Mouse (Mus musculus) layer of hippocampus, adult 18-20 months (tissue): Measurements from ENCODE around the gene Slc5a5. TPM values are rescaled to one million over a fixed set of nuclear protein-coding genes. Genes with fewer than 3 reads are reported as not detected.

Source experiments
- DNase-seq, 2 experiments: peaks; one replicate each; pipeline ENCODE4 v3.0.0; 2022; ENCODE audit warnings: low spot score in 2 of 2
- long read RNA-seq: library from polyadenylated mRNA; stranded (forward); transcript quantifications from one replicate; pipeline ENCODE4 v2.0.0, GENCODE M21; 2021
- total RNA-seq, 2 experiments: library from RNA; stranded (reverse); gene quantifications; 2 replicates each; pipeline ENCODE4 v1.2.3; 2021

Slc5a5 gene
- total RNA-seq = 10 to 100 TPM; 11.1 to 12.9 TPM
- long read RNA-seq, partial matches to known transcripts = 24 of 26 reads
- long read RNA-seq, other reads (novel, unspliced or antisense) = 1 of 26 reads

DNA sequence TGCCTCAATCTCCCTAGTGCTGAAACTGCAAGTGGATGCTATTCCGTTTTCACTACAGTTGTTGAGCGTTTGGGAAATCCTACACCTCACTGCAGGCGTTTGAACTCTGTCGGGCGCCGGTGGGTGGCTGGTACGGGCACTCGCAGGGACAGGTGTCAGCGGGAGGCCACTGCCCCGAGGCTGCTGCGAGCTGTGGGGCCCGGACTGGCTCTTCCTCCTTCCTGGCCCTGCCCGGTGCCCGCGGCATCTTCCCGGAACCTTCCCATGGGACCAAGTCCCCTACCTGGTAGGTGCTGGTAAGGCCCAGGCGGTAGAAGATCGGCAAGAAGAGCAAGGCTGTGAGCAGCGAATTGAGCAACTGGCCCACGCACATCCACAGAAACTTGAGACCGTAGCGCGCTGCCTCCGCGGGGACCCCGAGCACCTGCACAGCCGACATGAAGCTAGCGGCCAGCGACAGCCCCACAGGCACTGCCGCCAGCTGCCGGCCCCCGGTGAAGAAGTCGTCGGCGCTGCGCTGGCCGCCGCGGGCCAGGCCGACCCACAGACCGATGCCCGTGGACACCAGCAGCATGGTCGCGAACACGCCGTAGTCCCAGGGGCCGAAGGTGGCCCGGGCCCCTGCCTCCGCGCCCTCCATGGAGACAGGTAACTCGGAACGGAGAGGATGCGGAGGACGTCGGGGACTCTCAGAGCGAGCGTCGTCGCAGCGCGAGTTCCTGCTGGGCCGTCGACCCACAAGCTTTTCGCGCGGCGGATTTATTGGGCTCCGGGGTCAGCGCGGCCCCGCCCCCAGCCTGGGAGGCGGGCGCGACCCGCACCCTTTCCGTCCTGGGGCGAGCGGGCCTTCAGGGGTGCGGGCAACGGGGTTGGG lies at the start of gene Slc5a5:
Gene Slc5a5 (minus strand): TSS at position 736 of the 874 bp plus-strand sequence.
- no peak for DNase-seq

DNA sequence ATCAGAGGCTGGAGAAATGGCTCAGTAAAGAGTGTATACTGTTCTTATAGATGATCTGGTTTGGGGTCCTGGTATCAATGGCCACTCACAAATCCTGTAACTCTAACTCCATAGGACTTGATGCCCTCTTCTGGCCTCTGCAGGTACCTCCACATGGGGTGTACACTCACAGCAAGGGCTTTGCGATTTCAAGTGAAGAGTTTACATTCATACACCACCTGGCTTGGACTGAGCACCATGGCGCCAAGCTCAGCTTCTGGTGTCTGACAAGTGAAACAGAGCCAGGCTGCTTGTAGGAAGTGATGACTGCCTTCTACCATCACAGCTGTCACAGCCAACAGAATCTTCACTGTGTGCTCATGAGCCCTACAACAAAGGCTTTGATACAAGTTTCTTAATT lies 48.9 kb upstream of the Slc5a5 start:
- DNase-seq = peak in 1 of 2 experiments; percentile 39

DNA sequence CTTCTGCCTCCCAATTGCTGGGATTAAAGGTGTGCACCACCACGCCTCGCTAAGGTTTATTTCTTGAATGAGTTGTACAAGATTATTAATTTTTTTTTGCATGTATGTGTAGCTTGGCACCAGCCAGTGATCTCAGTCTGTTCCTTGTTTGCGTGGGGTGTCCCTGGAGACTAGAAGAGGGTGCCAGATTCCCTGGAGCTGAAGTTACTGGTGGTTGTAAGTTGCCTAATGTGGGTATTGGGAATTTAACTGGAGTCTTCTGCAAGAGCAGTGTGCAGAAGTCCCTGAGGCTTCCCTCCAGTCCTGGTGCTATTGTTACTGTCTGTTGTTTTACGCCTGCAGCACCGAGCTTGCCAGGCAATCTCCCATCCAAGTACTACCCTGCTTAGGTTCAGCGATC lies 44.6 kb upstream of the Slc5a5 start:
- peak in 1 of 2 experiments; percentile 67 for DNase-seq

DNA sequence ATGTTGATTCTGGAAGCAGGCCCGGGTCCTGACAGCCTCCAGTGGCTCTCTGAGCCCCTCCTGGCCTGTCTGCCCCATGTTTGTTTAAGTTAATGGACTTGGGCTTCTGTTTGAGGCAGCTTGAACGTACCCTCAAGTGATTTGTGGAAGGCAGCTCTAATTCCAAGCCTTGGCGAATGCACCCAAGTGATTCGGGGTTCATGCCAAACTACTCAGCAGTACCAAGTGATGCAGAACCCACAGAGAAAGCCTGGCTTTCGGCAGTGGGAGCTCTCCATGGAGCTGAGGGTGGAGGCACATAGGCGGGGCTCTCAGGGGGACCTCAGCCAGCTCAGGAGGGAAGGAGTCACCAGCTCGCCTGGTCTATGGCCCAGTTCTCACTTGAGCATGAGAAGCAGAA lies 42.2 kb upstream of the Slc5a5 start:
- DNase-seq = peak in 1 of 2 experiments; percentile 64

- no peak for DNase-seq
These were observed 40.5 kb upstream of the Slc5a5 start for GRCm38 (mm10) chr8:70933036-70933435.

GRCm38 (mm10) chr8:70931731-70932130 lies 39.2 kb upstream of the Slc5a5 start:
- no peak for DNase-seq

DNA sequence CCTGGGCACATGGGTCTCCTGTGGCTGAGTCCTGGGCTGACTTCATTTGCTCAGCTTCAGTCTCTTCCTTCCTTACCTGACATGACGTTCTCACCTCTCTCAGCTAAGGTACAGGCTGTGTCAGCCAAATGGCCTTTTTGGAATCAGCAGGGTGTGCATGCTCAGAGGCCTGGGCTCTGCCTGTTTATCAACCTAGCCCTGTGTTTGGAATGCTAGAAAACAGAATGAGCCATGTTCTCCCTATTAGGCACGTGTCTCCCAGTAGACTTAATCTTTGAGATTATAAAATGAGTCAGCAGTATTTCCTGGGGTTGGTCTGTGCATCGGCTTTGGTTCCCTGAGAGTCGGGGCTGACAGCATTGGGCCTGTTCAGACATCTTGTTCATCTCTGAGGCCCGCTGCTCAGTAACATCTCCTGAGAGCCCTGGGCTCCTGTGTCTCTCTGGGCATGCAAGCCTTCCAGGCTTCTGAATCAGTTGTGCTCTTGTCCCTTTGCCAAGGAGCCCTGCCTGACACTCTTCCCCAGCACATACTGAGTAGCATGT lies 36.3 kb upstream of the Slc5a5 start:
- no peak for DNase-seq

DNA sequence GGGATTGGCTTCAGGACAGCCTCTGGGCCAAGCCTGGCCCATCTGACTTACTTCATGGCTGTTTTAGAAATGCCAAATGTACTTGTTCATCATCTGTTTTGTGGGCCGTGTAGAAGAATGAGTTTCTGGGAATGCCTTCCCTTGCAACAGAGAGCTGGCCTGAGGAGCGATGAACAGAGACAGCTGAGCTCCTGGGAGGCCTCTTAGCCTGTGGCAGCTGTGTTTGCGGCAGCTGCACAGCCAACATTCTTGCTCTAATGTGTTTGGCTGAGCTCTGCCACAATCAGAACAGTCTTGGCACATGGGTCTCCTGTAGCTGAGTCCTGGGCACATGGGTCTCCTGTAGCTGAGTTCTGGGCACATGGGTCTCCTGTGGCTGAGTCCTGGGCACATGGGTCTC lies 35.5 kb upstream of the Slc5a5 start:
- no peak for DNase-seq

GRCm38 (mm10) chr8:70926396-70926795 lies 33.8 kb upstream of the Slc5a5 start:
- DNase-seq = peak in 1 of 2 experiments; percentile 71

DNA sequence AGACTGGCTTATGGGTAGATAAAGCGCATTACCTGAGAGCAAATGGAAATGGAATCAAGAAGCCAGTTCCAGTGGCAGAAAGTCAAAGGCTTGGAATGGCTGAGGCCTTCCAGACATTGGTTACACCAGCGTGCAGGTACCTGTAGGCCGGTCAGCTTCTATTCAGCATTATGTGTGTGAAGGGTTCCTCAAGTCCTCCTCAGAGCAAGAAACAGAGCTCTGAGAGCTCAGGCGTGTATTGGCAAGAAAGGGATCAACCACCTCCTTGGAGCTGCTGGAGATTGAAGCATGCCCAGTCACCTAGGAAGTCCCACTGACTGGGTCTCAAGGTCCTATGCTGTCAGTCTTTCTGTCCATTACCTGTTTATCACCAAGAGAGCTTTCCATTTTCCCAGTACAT lies 33.2 kb upstream of the Slc5a5 start:
- no peak for DNase-seq

GRCm38 (mm10) chr8:70924151-70924550 lies 31.6 kb upstream of the Slc5a5 start:
- DNase-seq = no peak

- no peak for DNase-seq
These were observed 27.7 kb upstream of the Slc5a5 start for GRCm38 (mm10) chr8:70920049-70920922.

DNA sequence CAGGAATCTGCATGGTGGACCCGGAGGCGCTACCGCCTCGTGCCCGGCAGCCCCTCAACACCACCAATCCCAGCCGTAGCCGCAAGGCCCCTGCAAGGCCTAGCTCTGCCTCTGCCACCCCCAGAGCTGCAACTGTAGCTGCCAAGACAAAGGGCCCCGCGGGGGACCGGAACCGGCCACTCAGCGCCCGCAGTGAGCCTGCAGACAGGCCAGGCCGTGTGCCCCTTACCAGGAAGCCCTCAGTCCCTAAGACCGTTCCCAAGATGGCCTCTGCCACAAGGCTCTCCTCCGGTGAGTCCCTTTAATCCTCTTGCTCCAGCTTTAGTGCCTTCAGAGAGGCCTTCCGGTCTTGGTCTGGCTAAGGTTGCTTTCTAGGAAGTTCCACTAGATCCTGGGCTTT lies 22.1 kb upstream of the Slc5a5 start:
- DNase-seq = no peak

DNA sequence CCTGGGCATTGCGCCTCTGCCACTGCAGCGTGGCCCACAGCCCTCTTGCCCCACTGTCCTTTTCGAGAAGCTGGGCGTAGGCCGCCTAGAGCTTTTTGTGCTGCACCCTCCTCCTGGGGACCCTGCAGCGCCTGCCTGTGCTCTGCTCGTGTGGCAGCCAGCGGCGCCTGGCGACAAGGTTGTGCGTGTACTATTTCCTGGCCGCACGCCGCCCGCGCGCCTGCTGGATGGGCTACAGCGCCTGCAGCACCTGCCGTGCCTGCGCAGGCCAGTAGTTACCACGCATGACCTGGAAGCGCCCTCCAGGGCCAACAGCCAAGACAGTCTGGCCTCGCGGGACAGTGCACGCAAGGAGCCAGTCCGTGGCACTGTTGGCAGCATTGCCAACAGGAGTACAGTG lies 21.0 kb upstream of the Slc5a5 start:
- no peak for DNase-seq

GRCm38 (mm10) chr8:70912955-70913354 lies 20.4 kb upstream of the Slc5a5 start:
- no peak for DNase-seq

- DNase-seq = no peak
These were observed 19.0 kb upstream of the Slc5a5 start for GRCm38 (mm10) chr8:70911596-70911995.

GRCm38 (mm10) chr8:70907518-70907917 lies 15.0 kb upstream of the Slc5a5 start:
- DNase-seq = no peak

DNA sequence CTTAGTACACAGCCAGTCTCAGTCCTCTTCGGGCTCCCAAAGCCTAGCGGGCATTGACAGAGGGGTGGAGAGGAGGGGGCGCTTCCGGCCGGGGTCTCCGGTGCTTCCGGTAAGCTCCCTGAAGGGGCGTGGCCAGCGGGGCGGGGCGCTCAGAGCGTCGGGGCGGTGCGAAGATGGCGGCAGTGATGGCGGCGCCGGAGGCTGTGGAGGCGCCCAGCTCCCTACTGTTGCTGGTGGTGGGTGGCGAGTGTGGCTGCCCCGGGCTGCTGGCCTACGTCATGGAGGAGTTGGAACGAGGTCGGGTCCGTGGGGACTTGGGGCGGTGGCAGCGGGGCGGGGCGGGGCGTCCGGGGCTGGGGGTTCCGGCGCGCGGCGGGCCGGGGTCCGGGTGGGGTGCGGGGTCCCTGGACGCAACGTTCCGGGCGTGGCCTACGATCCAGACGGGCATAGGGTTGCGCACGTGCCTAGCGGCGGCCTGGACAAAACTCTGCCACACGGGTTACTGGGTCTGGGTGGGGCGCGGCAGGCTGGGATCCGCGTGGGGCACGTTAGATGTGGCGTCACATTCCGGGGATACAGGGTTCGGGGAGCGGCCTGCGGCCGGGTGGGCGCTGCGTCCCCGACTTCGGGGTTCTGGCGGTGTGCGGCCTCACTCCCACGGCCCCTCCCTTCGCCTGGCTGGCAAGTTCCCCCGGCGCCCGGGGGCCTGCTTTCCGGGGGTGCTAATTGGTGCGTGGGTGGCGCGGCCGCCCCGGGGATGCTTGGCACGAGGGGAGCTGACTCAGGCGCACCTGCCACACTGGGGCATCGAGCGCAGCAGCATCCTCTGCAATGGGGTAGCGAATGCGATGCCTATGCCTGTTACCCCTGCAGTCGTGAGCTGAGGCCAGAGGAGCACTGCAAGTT lies 13.5 kb upstream of the Slc5a5 start, which contains the start of gene Map1s:
Gene Map1s (plus strand): TSS at position 102 of the 906 bp plus-strand sequence.
- peak; percentile 78 to 83 for DNase-seq

GRCm38 (mm10) chr8:70905463-70905830 lies 12.9 kb upstream of the Slc5a5 start:
- no peak for DNase-seq

DNA sequence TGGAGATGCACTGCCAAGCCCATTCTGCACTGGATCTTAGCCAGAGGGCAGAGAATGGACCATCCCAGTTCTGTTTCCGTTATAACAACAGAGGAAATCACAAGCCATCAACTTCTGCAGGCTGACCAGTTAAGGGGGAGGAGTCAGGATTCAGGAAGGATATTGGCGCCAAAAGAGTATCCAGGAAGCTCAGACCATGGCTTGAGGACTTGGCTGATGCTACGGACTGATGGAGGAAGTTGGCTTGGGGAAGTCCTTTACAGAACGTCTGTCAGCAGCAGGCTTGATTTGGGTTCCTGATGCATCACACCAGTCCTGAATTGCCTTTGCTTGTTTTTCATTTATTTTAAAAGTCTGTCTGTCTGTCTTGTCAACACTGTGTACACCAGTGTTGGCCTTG lies 12.0 kb upstream of the Slc5a5 start:
- no peak for DNase-seq

GRCm38 (mm10) chr8:70903582-70903981 lies 11.0 kb upstream of the Slc5a5 start:
- no peak for DNase-seq
